Mouse (Mus musculus) gastrocnemius, postnatal 36 days (tissue): Measurements from ENCODE around the gene Fam3a. TPM values are rescaled to one million over a fixed set of nuclear protein-coding genes. Genes with fewer than 3 reads are reported as not detected.

Source experiments
- DNase-seq, 2 experiments: peaks; one replicate each; pipeline ENCODE4 v3.0.0; 2022
- intact Hi-C: fragments of 180-260 bp; cut with DNase I; formaldehyde crosslinking; loops from one replicate; pipeline ENCODE4 v1.15.1; 2025
- total RNA-seq, 2 experiments: library from RNA; stranded (reverse); gene quantifications; 2 replicates each; pipeline ENCODE4 v1.2.3; 2021

The Fam3a gene
- total RNA-seq, 2 experiments from 2014 or later: 12.5 to 12.6 TPM

DNA sequence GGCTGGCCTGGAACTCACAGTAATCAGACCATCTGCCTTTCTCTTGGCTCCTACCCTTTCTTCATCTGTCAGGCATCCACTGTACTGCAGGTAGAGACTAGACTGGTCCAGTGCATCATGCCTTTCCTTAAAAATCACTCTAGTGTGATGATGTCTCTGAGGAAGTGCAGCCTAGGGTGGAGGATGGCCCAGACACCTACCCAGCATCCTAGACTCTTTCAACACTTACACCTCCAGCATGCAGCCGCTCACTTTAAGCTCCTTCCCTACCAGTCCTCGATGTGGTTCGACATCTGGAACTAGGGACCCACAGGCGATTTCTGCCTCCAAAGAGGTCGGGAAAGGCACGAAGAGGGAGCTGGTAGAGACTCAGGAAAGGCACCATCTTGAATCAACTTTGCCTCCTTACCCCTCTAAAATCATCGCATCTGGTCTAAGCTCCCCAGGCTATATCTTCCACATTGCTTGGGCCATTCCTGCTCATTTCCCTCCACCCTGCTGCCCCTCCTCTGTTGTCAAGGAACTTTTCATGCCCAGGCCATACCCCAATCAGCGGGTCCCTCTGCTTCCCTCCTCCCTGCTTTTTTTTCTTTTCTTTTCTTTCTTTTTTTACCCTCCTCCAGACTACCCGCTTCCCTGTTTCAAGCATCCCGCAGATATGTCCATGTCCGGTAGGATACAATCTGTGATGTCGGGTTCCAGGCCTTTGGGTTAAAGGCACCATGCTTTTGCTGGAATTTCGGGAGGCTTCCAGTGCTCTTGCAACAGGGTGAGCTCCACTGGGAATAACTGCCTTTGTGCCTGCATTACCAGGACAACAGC is 40.2 kb downstream of the Fam3a start:
- intact Hi-C loops: no loop called here

More for the DNA sequence above, 40.2 kb downstream of the Fam3a start:
- no peak for DNase-seq

Other genes starting within 250 kb of the Fam3a start
- not detected for gene Tex28, start 225.4 kb downstream of the Fam3a start, total RNA-seq
- not detected for gene Tktl1, start 216.0 kb downstream of the Fam3a start, total RNA-seq
- 10 to 100 TPM; 32.9 to 39.5 TPM for gene Flna, start 143.5 kb downstream of the Fam3a start, total RNA-seq
- 10 to 100 TPM; 18.1 to 20.5 TPM for gene Emd, start 138.6 kb downstream of the Fam3a start, total RNA-seq
- gene Rpl10, start 122.5 kb downstream of the Fam3a start, total RNA-seq: 100 to 1,000 TPM; 133 to 141 TPM
- 10 to 100 TPM; 39.0 to 43.7 TPM for gene Taz, start 111.4 kb downstream of the Fam3a start, total RNA-seq
- gene Dnase1l1, start 110.9 kb downstream of the Fam3a start, total RNA-seq: 100 to 1,000 TPM; 102 to 107 TPM
- gene Atp6ap1, start 96.2 kb downstream of the Fam3a start, total RNA-seq: 10 to 100 TPM; 83.9 to 88.0 TPM
- gene Gdi1, start 88.3 kb downstream of the Fam3a start, total RNA-seq: 10 to 100 TPM; 28.6 to 33.1 TPM
- 10 to 100 TPM; 21.7 to 22.1 TPM for gene Fam50a, start 80.2 kb downstream of the Fam3a start, total RNA-seq
- under 1 TPM; 0.46 to 0.64 TPM for gene Plxna3, start 64.2 kb downstream of the Fam3a start, total RNA-seq
- gene Lage3, start 39.7 kb downstream of the Fam3a start, total RNA-seq: 10 to 100 TPM; 33.8 to 36.3 TPM
- gene Ubl4a, start 20.1 kb downstream of the Fam3a start, total RNA-seq: 10 to 100 TPM; 49.5 to 51.4 TPM
- 1 to 10 TPM; 2.1 to 2.3 TPM for gene Slc10a3, start 19.9 kb downstream of the Fam3a start, total RNA-seq
- gene Ikbkg, start within 50 bp of the Fam3a start, total RNA-seq: 10 to 100 TPM; 20.6 to 24.2 TPM
- gene G6pdx, start 35.9 kb upstream of the Fam3a start, total RNA-seq: 1 to 10 TPM; 2.9 to 3.3 TPM
- gene Gm6880, start 88.1 kb upstream of the Fam3a start, total RNA-seq: not detected
- not detected for gene Olfr1326-ps1, start 181.6 kb upstream of the Fam3a start, total RNA-seq
- not detected for gene Olfr1325, start 199.4 kb upstream of the Fam3a start, total RNA-seq